Mouse (Mus musculus) embryo, embryonic 9.5 days (tissue): Measurements from ENCODE around the gene 1700014D04Rik.
A peak's percentile ranks its signal among the peaks of the same experiment; 100 is the strongest.
"Not testable (repeated sequence)": the region's sequence is repeated elsewhere in the genome, so short reads cannot be mapped to it uniquely, and the experiment has no call there.

Experiments
- DNase-seq: peaks from one replicate; pipeline ENCODE4 v3.0.0-alpha.2; 2017; ENCODE audit errors: extremely low spot score

1700014D04Rik gene

GRCm38 (mm10) chr13:59746711-59747110 is at the start of gene 1700014D04Rik:
Gene 1700014D04Rik, minus strand, starts transcription at chr13:59746752.
- DNase-seq = no peak

DNA sequence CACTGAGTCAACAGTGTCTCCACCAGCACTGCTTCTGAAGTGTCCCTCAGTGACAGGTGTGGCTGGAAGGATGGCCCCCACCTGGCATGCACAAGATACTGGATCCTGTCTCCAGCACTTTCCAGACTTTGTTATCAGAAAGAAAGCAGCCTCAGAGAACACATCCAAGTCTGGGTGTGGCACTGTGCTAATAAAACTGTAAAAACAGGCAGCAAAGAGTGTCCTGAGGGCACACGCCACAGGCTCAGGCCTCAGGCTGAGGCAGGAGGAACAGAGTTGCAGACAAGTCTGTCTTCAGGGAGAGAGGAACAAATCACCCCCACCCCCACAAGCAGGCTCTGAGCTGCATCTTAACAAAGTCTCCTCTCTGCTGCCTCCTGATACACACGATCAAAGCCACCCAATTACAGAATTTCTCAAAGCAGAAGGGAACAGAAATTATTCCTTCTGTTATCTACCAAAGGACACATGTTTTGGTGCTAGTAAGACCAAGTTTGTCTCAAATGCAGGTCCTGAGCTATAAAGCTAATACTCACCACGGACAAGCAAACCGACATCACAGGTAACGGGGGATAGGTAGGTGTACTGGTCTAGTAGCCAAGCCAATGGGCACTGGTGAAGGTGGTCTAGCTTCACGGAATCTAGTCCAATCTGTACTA is 49.4 kb upstream of the 1700014D04Rik start:
- DNase-seq = no peak

- DNase-seq = no peak
These were observed 48.2 kb upstream of the 1700014D04Rik start for GRCm38 (mm10) chr13:59794786-59795185.

DNA sequence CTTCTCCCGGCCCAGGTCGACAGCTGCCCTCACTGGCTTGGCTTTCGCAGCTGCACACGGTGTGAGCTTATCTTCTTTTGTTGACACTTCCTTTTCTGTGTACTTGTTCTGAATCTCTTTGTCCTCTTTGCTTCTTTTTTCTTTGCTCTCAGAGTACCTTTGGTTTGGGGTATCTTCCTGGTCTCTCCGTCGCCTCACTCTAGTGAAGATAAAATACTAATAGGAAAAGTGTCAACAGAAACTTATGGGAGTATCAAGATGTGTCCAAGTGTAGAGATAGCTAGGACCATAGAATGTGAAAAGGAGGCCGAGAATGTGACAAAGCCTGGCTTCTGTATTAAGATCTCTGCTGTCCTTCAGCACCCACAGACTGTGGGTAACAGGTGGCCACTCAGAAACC is 35.6 kb upstream of the 1700014D04Rik start, which contains the start of gene Gm49354:
Gm49354 (minus strand) TSS at position 101 of the 400 bp plus-strand sequence.
- DNase-seq = no peak

DNA sequence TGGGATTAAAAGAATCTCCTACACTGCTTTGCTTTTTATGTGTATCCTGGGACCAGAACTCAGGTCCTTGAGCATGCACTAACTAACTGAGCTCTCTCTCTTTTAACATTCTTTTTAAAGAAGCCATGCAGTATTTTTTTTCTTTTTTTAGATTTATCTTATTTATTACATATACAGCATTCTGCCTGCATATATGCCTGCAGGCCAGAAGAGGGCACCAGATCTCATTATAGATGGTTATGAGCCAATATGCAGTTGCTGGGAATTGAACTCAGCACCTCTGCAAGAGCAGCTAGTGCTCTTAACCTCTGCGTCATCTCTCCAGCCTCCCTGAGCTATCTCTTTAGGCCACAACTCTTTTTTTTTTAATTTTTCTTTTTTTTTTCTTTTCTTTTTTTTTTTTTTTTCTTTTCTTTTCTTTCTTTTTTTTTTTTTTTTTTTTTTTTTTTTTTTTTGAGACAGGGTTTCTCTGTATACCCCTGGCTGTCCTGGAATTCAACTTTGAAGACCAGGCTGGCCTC is 33.3 kb upstream of the 1700014D04Rik start:
- DNase-seq = not testable (repeated sequence)

DNA sequence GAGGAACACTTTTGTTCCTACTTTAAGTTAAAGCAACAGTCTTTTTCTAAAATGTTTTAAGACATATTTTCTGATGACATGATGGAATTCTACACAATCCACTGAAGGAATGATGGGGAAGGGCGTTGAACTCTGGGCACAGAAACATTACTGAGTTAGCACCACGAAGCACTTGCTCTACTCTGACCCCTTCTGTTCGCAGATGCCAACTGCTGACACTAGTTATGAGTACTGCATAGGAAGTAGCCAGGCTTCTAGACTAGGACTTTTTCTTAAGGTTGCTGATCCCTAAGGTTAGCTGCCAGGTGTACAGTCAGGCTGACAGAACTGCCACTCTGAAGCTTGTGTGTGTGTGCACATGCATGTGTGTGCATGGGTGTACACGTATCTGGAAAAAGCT is 32.7 kb upstream of the 1700014D04Rik start:
- no peak for DNase-seq

DNA sequence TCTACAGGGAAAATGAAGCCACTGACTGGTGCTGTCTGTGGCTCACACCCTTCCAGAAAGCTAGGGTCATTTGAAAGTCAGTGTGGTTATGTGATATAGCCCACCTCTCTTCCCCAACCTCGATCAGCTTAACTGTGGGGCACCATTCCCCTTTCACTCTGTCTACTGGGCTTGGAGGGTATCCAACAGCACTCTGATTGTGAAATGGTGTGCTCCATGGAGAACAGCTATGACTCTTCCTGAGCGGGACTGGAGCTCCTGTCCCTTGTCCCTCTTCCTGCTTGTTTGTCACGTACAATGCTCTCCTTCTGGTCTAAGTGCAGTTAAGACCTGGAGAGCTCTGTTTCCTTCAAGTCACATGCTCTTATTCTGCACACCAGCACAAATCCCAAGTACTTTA is 28.6 kb upstream of the 1700014D04Rik start:
- DNase-seq = no peak

DNA sequence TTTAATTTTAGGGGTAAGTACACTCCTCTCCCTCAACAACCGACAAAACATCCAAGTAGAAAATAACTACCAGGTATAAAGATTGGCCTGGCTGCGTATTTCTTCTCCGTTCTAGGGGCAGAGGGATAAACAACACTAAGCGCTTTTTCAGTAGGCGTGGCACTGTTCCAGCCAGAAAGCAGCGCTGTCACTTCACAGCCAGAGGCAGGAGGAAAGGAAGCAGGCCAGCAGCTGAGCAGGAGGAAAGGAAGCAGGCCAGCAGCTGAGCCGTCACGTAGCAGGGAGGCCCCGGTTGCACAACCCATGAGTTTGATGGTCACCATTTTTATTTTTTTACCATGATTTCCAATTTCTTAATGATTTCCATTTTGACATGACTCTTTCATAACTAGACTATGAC is 24.7 kb upstream of the 1700014D04Rik start:
- no peak for DNase-seq

GRCm38 (mm10) chr13:59770847-59771246 is 24.3 kb upstream of the 1700014D04Rik start:
- no peak for DNase-seq

GRCm38 (mm10) chr13:59770164-59770562 is 23.6 kb upstream of the 1700014D04Rik start:
- DNase-seq = peak; percentile 91

GRCm38 (mm10) chr13:59769296-59770163 is 23.0 kb upstream of the 1700014D04Rik start, which contains the start of gene Isca1:
Gene Isca1, minus strand, starts transcription at chr13:59769810.
- DNase-seq = peak; percentile 100

GRCm38 (mm10) chr13:59768531-59768930 is 22.0 kb upstream of the 1700014D04Rik start:
- no peak for DNase-seq

DNA sequence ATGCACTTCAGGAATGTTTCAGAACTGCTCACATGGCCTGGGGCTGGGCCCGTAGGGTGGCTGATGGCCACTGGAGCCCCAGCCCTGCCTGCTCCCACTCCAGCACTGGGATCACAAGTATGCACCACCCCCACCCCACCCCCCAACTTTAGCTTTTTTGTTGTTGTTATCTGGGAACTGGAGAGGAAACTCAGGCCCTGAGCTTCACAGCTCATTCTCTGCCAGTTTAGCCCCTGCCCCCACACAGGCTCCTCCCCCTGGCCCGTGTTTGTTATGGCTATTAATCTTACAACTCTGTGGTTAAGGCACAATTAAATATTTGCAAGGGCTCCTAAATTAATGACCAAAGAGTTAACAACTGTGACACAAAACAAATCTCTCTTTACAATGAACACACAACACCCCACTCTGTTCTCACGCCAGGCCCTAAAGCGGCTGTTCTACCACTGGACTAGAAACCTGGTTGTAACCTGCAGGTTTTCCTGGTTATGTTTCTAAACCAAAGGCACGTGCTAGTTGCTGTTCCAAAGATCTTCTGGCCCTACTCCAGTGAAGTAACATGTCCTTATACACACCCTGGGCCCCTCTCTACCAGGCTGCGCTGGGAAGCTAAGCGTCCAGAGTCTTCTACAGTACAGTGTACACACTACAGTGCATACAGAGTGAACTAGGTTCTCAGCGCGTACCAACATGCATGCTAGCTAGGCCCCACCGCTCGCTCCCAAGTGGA is 20.4 kb upstream of the 1700014D04Rik start:
- DNase-seq = no peak

- no peak for DNase-seq
These were observed 16.2 kb upstream of the 1700014D04Rik start for GRCm38 (mm10) chr13:59762791-59763190.

- DNase-seq = no peak
These were observed 10.4 kb upstream of the 1700014D04Rik start for GRCm38 (mm10) chr13:59756906-59757305.

DNA sequence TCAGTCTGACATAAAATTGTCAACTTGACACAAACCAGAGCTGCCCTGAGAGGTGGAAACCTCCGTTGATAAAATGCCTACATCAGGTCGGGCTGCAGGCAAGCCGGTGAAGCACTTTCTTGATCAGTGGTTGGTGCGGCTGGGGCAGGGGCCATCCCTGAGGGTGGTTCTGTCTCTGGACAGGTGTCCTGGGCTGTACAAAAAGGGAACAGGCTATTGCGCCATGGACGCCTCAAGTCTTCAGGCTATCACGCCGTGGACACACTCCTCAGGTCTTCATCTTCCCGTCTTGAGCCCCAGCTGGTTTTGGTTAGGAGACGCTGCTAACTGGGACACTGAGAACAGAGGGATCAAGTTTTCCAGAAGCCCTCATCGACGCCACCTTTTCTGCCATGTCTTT is 3.8 kb upstream of the 1700014D04Rik start:
- no peak for DNase-seq

DNA sequence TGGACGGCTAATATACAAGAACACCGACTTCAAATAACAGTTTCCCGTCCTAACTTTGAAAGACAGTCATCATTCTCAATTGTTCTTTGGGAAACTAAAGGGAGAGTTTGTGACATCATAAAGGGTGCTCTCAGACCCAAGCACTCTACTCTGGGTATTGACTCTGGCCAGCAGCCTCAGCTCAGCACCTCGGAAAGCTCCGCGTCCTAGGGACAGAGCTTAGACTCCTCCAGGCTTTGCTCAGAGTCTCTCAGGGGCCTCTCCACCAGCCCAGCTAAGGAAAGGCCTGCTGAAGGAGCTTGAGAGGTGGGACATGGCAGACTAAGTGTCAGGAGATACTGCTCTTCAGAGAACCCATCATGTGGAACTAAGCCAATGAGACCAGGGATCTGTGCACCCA is 388 bp downstream of the 1700014D04Rik start:
- DNase-seq = no peak

GRCm38 (mm10) chr13:59745462-59745861 is 1.1 kb downstream of the 1700014D04Rik start:
- no peak for DNase-seq

- no peak for DNase-seq
These were observed 4.9 kb downstream of the 1700014D04Rik start for GRCm38 (mm10) chr13:59741697-59742096.

DNA sequence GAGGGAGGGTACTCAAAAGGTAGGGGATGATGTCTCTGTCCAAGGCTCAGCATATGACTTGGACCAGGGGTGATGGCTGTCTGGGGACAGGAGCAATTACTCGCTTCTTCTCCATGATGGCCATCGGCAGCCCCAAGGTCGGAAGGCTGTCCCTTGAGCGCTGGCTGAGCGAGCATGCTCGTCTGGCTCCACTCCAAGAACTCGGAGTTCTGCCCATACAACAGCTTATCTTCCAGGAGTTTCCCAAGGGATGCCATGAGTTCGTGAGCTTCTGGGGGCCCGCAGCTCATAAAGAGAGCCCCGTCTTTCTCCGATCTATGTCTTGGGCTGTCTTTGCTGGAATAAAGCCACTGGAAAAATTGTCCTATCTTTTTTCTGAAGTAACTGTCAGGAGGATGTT is 5.5 kb downstream of the 1700014D04Rik start:
- DNase-seq = no peak

DNA sequence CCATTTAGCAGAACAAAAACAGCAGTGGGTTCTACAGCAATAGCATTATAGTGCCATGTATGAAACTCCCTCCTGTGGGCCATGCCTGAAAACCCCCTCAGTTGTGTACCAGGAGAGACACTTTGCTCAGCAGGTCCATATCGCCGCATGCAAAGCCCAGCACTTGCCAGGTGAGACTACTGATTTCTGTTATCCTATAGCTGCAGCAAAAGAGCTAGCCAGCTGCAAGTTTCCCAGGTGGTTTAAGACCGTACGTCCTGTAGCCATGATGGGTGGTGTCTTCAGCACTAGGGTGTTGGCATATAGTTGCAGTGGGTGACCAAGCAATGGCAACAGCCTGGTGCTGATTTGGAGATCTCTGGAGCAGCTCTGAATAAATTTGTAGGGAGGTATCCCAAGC is 7.2 kb downstream of the 1700014D04Rik start:
- DNase-seq = no peak

DNA sequence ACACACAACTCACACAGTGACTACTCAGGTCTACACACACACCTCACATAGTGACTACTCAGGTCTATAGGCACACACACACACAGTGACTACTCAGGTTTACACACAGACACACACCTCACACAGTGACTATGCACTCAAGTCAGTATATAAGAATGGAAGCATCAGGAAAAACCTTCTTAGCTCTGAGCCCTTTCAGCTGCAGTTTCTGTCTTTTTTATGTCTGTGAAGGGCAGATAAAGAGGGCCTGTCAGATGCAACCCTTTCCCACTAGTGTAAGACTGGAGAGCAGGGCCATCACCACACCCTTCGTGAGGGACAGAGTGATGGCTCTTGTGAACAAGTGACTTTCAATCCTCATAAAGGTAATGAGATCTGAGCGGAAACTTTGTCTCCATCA is 8.1 kb downstream of the 1700014D04Rik start:
- no peak for DNase-seq
